Mouse (Mus musculus) kidney, embryonic 14.5 days (tissue): ENCODE results near the gene Fam76b. TPM values are rescaled to one million over a fixed set of nuclear protein-coding genes. Genes with fewer than 3 reads are reported as not detected.

Experiments used
- ATAC-seq: fragments of 200-750 bp; cut with Nextera tagmentation; 2 replicates; pipeline ENCODE4 v1.8.0; 2017; ENCODE audit warnings: moderate number of reproducible peaks, mild to moderate bottlenecking, moderate TSS enrichment, moderate library complexity; ENCODE audit not compliant: low FRiP score, low TSS enrichment
- H3K27ac ChIP-seq: fragments of 300-500 bp; sonication (generic); 2 replicates; pipeline ENCODE4 v1.5.1; 2014; ENCODE audit warnings: low read depth, mild to moderate bottlenecking, low read length, moderate library complexity, mixed read lengths
- H3K27me3 ChIP-seq: fragments of 300-500 bp; sonication (generic); 2 replicates; pipeline ENCODE4 v1.6.1; 2014; ENCODE audit warnings: mild to moderate bottlenecking, low read length; ENCODE audit not compliant: control insufficient read depth, insufficient read depth
- H3K36me3 ChIP-seq: fragments of 300-500 bp; sonication (generic); 2 replicates; pipeline ENCODE4 v1.6.1; 2014; ENCODE audit warnings: low read length, mixed read lengths; ENCODE audit not compliant: control insufficient read depth, insufficient read depth
- H3K4me1 ChIP-seq: fragments of 300-500 bp; sonication (generic); 2 replicates; pipeline ENCODE4 v1.6.1; 2014; ENCODE audit warnings: low read length, mixed read lengths; ENCODE audit not compliant: control insufficient read depth, insufficient read depth
- H3K4me2 ChIP-seq: fragments of 300-500 bp; sonication (generic); replicated peaks from 2 replicates; pipeline ENCODE4 v1.6.1; 2014; ENCODE audit warnings: low read depth, mild to moderate bottlenecking, low read length
- H3K4me3 ChIP-seq: fragments of 300-500 bp; sonication (generic); 2 replicates; pipeline ENCODE4 v1.5.1; 2014; ENCODE audit warnings: mild to moderate bottlenecking, low read length
- H3K9ac ChIP-seq: fragments of 300-500 bp; sonication (generic); 2 replicates; pipeline ENCODE4 v1.6.1; 2014; ENCODE audit warnings: low read depth, mild to moderate bottlenecking, low read length, moderate library complexity
- H3K9me3 ChIP-seq: fragments of 300-500 bp; sonication (generic); 2 replicates; pipeline ENCODE4 v1.6.1; 2016; ENCODE audit warnings: low read length; ENCODE audit not compliant: control insufficient read depth
- WGBS: fragments of 180-500 bp; shearing (Covaris S2); extraction: QIAGEN DNeasy Blood & Tissue Kit; methylation state at CpG from one replicate; pipeline ENCODE4 v1.1.7; 2014; 5-methylcytosine and 5-hydroxymethylcytosine counted together
- polyA plus RNA-seq: library from polyadenylated mRNA; unstranded; fragments of >200 nt; fragmentation: Nextera tagmentation; extraction: Ambion mirVana; gene quantifications from 2 replicates; pipeline ENCODE4 v1.2.1, GENCODE M21; 2014

Gene Fam76b
- polyA plus RNA-seq, 1 experiment from 2014 or later: 34.0 TPM

GRCm38 (mm10) chr9:13818369-13818768 lies 9.1 kb upstream of the Fam76b start:
- no peak overlapping the region for H3K4me3 ChIP-seq
- peaks cover 73% of the 10 kb centered on the region for H3K36me3 ChIP-seq
- no peak overlapping the region for H3K27ac ChIP-seq
- H3K4me1 ChIP-seq: no peaks in the 10 kb centered on the region
- H3K9ac ChIP-seq: no peak overlapping the region
- H3K9me3 ChIP-seq: no peaks in the 10 kb centered on the region
- no peaks in the 10 kb centered on the region for H3K27me3 ChIP-seq
- WGBS: 75% methylated on average over 9 of the region's 9 CpGs
- H3K4me2 ChIP-seq: no peak overlapping the region
- no peak for ATAC-seq

- ATAC-seq: no peak
- WGBS: 89% methylated on average over 3 of the region's 3 CpGs
- H3K4me1 ChIP-seq: peaks cover 8% of the 10 kb centered on the region; the same call in 1 of the 2 replicates
Observed at GRCm38 (mm10) chr9:13820774-13821173, 6.7 kb upstream of the Fam76b start.

GRCm38 (mm10) chr9:13825896-13826295 lies 1.6 kb upstream of the Fam76b start:
- WGBS: 4% methylated on average over 8 of the region's 8 CpGs
- Histone ChIP-seq H3K4me3 (peak overlapping the region; percentile 56), H3K27ac (peak overlapping the region; percentile 99), H3K4me1 (peaks cover 12% of the 10 kb centered on the region; the same call in 1 of the 2 replicates), H3K9ac (peak overlapping the region; percentile 84), H3K9me3 (no peaks in the 10 kb centered on the region), H3K4me2 (peak overlapping the region; percentile 69), H3K27me3 (no peaks in the 10 kb centered on the region), H3K36me3 (peaks cover 16% of the 10 kb centered on the region)
- ATAC-seq: no peak

More at GRCm38 (mm10) chr9:13820774-13821173, 6.7 kb upstream of the Fam76b start:
- no peak overlapping the region for H3K4me2 ChIP-seq
- H3K27ac ChIP-seq: no peak overlapping the region
- no peaks in the 10 kb centered on the region for H3K9me3 ChIP-seq
- H3K4me3 ChIP-seq: no peak overlapping the region
- peaks cover 59% of the 10 kb centered on the region for H3K36me3 ChIP-seq
- no peaks in the 10 kb centered on the region for H3K27me3 ChIP-seq
- H3K9ac ChIP-seq: no peak overlapping the region

GRCm38 (mm10) chr9:13826391-13826805 lies 1.1 kb upstream of the Fam76b start:
- under 1% methylated on average over 31 of the region's 31 CpGs for WGBS
- Histone ChIP-seq H3K4me3 (peak overlapping the region; percentile 56), H3K4me2 (peak overlapping the region; percentile 69), H3K27ac (peak overlapping the region; percentile 99), H3K4me1 (peaks cover 12% of the 10 kb centered on the region; the same call in 1 of the 2 replicates), H3K9me3 (no peaks in the 10 kb centered on the region), H3K27me3 (no peaks in the 10 kb centered on the region), H3K9ac (peak overlapping the region; percentile 84), H3K36me3 (peaks cover 16% of the 10 kb centered on the region)
- ATAC-seq: peak; percentile 26

GRCm38 (mm10) chr9:13826832-13827405 lies 597 bp upstream of the Fam76b start, which contains the start of gene Cep57:
Cep57 (minus strand) TSS chr9:13827107.
- Histone ChIP-seq H3K9ac (peak within 1 kb of the TSS; percentile 91), H3K4me1 (peaks cover 12% of the 10 kb centered on the region; the same call in 1 of the 2 replicates), H3K9me3 (no peaks in the 10 kb centered on the region), H3K4me3 (peak within 1 kb of the TSS; percentile 56), H3K27me3 (no peaks in the 10 kb centered on the region), H3K4me2 (peak within 1 kb of the TSS; percentile 69), H3K27ac (peak within 1 kb of the TSS; percentile 99), H3K36me3 (peaks cover 21% of the 10 kb centered on the region)
- ATAC-seq: peak; percentile 91
- 1% methylated on average over 44 of the region's 44 CpGs for WGBS

- WGBS: 0% methylated on average over 23 of the region's 23 CpGs
- peak; percentile 41; the same call in 1 of the 2 replicates for ATAC-seq
Observed at GRCm38 (mm10) chr9:13828087-13828441, 548 bp downstream of the Fam76b start.

GRCm38 (mm10) chr9:13835256-13835655 lies 7.7 kb downstream of the Fam76b start:
- no peak overlapping the region for H3K4me2 ChIP-seq
- no peaks in the 10 kb centered on the region for H3K9me3 ChIP-seq
- H3K27ac ChIP-seq: no peak overlapping the region
- no peak overlapping the region for H3K9ac ChIP-seq
- 92% methylated on average over 3 of the region's 3 CpGs for WGBS
- no peak overlapping the region for H3K4me3 ChIP-seq
- H3K27me3 ChIP-seq: no peaks in the 10 kb centered on the region
- H3K36me3 ChIP-seq: peaks cover 91% of the 10 kb centered on the region
- H3K4me1 ChIP-seq: no peaks in the 10 kb centered on the region
- no peak for ATAC-seq

More at GRCm38 (mm10) chr9:13828087-13828441, 548 bp downstream of the Fam76b start:
- Histone ChIP-seq H3K36me3 (peaks cover 32% of the 10 kb centered on the region), H3K27ac (peak overlapping the region; percentile 96), H3K27me3 (no peaks in the 10 kb centered on the region), H3K4me2 (peak overlapping the region; percentile 57), H3K9me3 (no peaks in the 10 kb centered on the region), H3K4me3 (peak overlapping the region; percentile 56), H3K4me1 (peaks cover 12% of the 10 kb centered on the region; the same call in 1 of the 2 replicates), H3K9ac (peak overlapping the region; percentile 91)

GRCm38 (mm10) chr9:13836726-13837125 lies 9.2 kb downstream of the Fam76b start:
- Histone ChIP-seq H3K4me1 (no peaks in the 10 kb centered on the region), H3K27ac (no peak overlapping the region), H3K27me3 (no peaks in the 10 kb centered on the region), H3K4me2 (no peak overlapping the region), H3K9me3 (no peaks in the 10 kb centered on the region), H3K36me3 (peaks cover 92% of the 10 kb centered on the region), H3K9ac (no peak overlapping the region), H3K4me3 (no peak overlapping the region)
- WGBS: 73% methylated on average over 2 of the region's 2 CpGs
- ATAC-seq: no peak

- H3K4me2 ChIP-seq: no peak overlapping the region
- 82% methylated on average over 3 of the region's 3 CpGs for WGBS
- peaks cover 24% of the 10 kb centered on the region for H3K36me3 ChIP-seq
- no peak overlapping the region for H3K9ac ChIP-seq
- no peak overlapping the region for H3K27ac ChIP-seq
- no peaks in the 10 kb centered on the region for H3K27me3 ChIP-seq
- no peak overlapping the region for H3K4me3 ChIP-seq
- no peaks in the 10 kb centered on the region for H3K9me3 ChIP-seq
- no peaks in the 10 kb centered on the region for H3K4me1 ChIP-seq
- no peak for ATAC-seq
Observed at GRCm38 (mm10) chr9:13847591-13847990, 20.1 kb downstream of the Fam76b start.
